In the genomic region with DNA sequence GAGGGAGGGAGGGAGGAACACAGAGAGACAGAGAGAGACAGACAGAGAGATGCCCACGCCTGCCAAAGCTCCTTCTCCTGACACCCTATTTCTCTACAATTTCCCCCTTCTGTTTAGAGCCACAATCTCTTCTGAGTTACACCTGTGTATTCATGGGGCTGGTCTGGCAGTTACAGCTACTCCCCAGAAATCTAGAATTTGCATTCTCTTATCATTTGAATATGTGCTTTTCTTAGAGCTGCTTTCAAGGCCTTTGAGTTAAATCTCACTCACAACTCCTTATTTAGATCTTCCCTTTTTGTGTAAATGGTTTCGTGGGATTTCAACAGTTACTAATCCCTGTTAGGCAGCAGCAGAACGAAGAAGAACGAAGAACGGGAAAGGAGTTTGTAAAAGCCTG, we compare ENCODE assay signal across 35 mouse cellular contexts. TPM values are rescaled to one million over a fixed set of nuclear protein-coding genes. Genes with fewer than 3 reads are reported as not detected.
"Had no signal": no experiment of that assay in that cellular context is flagged by ENCODE, and none has a peak within 500 bp of the region (broad histone marks: within the 10 kb centered on the region; RNA-seq: fewer than 3 reads in every experiment).

No protein-coding gene starts in this region.

- H3K27ac ChIP-seq: limb, embryonic 10.5 days; limb, embryonic 12.5 days; limb, embryonic 13.5 days; limb, embryonic 15.5 days; liver, embryonic 12.5 days; liver, embryonic 13.5 days; liver, embryonic 14.5 days; liver, embryonic 15.5 days; lung, embryonic 15.5 days; macrophage; midbrain, embryonic 10.5 days; midbrain, embryonic 12.5 days; midbrain, embryonic 13.5 days; midbrain, embryonic 15.5 days; neural tube, embryonic 12.5 days had no signal

- H3K4me2 ChIP-seq: limb, embryonic 12.5 days; limb, embryonic 13.5 days; limb, embryonic 15.5 days; liver, embryonic 11.5 days; liver, embryonic 13.5 days; liver, embryonic 15.5 days; lung, embryonic 14.5 days; lung, embryonic 15.5 days; midbrain, embryonic 11.5 days; midbrain, embryonic 12.5 days; midbrain, embryonic 13.5 days; midbrain, embryonic 15.5 days; neural tube, embryonic 12.5 days had no signal

- H3K27me3 ChIP-seq: limb, embryonic 13.5 days; limb, embryonic 15.5 days; lung, embryonic 15.5 days; midbrain, embryonic 12.5 days; midbrain, embryonic 13.5 days; midbrain, embryonic 15.5 days; neural tube, embryonic 12.5 days had no signal

- H3K36me3 ChIP-seq: limb, embryonic 10.5 days; limb, embryonic 12.5 days; limb, embryonic 13.5 days; limb, embryonic 15.5 days; liver, embryonic 12.5 days; liver, embryonic 13.5 days; liver, embryonic 15.5 days; lung, embryonic 15.5 days; midbrain, embryonic 10.5 days; midbrain, embryonic 12.5 days; midbrain, embryonic 13.5 days; midbrain, embryonic 15.5 days; neural tube, embryonic 12.5 days had no signal

- H3K4me1 ChIP-seq: limb, embryonic 10.5 days; limb, embryonic 12.5 days; limb, embryonic 13.5 days; limb, embryonic 15.5 days; liver, embryonic 12.5 days; liver, embryonic 15.5 days; lung, embryonic 15.5 days; midbrain, embryonic 12.5 days; midbrain, embryonic 13.5 days; midbrain, embryonic 15.5 days; neural tube, embryonic 12.5 days had no signal

- H3K9me3 ChIP-seq: limb, embryonic 10.5 days; limb, embryonic 12.5 days; limb, embryonic 13.5 days; limb, embryonic 15.5 days; liver, embryonic 12.5 days; liver, embryonic 13.5 days; liver, embryonic 15.5 days; lung, embryonic 15.5 days; megakaryocyte, embryonic 14.5 days; midbrain, embryonic 10.5 days; midbrain, embryonic 12.5 days; midbrain, embryonic 13.5 days; midbrain, embryonic 15.5 days; neural tube, embryonic 12.5 days had no signal

- H3K9ac ChIP-seq: limb, embryonic 12.5 days; limb, embryonic 13.5 days; limb, embryonic 15.5 days; liver, embryonic 12.5 days; liver, embryonic 13.5 days; liver, embryonic 14.5 days; liver, embryonic 15.5 days; liver, postnatal 0 days; lung, embryonic 14.5 days; lung, embryonic 15.5 days; midbrain, embryonic 12.5 days; midbrain, embryonic 13.5 days; midbrain, embryonic 15.5 days; neural tube, embryonic 12.5 days had no signal

- H3K4me3 ChIP-seq: limb, embryonic 10.5 days; limb, embryonic 12.5 days; limb, embryonic 13.5 days; limb, embryonic 15.5 days; liver, embryonic 12.5 days; liver, embryonic 13.5 days; liver, embryonic 15.5 days; lung, embryonic 15.5 days; megakaryocyte, embryonic 14.5 days; midbrain, embryonic 10.5 days; midbrain, embryonic 12.5 days; midbrain, embryonic 13.5 days; midbrain, embryonic 15.5 days; myocyte; neural tube, embryonic 12.5 days had no signal

- DNase-seq: left cerebral cortex, postnatal 4 days; liver; liver, embryonic 13.5 days; liver, postnatal 0 days; lung, adult 18-20 months; lung, adult 2 months; lung, embryonic 14.5 days; lung, postnatal 10 days; lung, postnatal 14 days; lung, postnatal 36 days; lung, postnatal 4 days had no signal

- ATAC-seq: liver, postnatal 0 days; lung, postnatal 0 days; midbrain, embryonic 13.5 days; midbrain, embryonic 15.5 days; midbrain, embryonic 16.5 days had no signal

RNA-seq across cellular contexts. Expression of a gene that starts 55.0 kb away (rescaled TPM):
- total RNA-seq: megakaryocyte progenitor cell, adult 5-6 weeks; megakaryocyte, adult 5-6 weeks; megakaryocyte-erythroid progenitor cell, adult 5-6 weeks; monocyte, adult 5-6 weeks had no signal
- polyA plus RNA-seq: liver, embryonic 15.5 days; liver, postnatal 0 days; midbrain, embryonic 11.5 days; myocyte had no signal
